Comparison of ENCODE assay signal across 9 mouse cellular contexts in genomic region chr16:52078758-52079474, GRCm38 (mm10). TPM values are rescaled to one million over a fixed set of nuclear protein-coding genes. Genes with fewer than 3 reads are reported as not detected.
A peak's percentile ranks its signal among the peaks of the same experiment; 100 is the strongest.
DNase-seq lines count a peak whose midpoint lies in the region; ATAC-seq lines count a peak whose summit lies in the region.
"Had no signal": no experiment of that assay in that cellular context is flagged by ENCODE, and none has a peak within 500 bp of the region (broad histone marks: within the 10 kb centered on the region; RNA-seq: fewer than 3 reads in every experiment).

No protein-coding gene starts in this region.

- H3K27ac ChIP-seq in limb, embryonic 13.5 days, result no peak overlapping the region
- H3K27ac ChIP-seq in limb, embryonic 10.5 days, result no peak overlapping the region
- H3K27ac ChIP-seq in midbrain, embryonic 16.5 days (ENCODE audit: low read length), result no peak overlapping the region
- H3K27ac ChIP-seq: left cerebral cortex, adult 2 months had no signal

- no peak overlapping the region for H3K4me3 ChIP-seq in limb, embryonic 13.5 days
- H3K4me3 ChIP-seq in limb, embryonic 10.5 days, result no peak overlapping the region
- H3K4me3 ChIP-seq in midbrain, embryonic 16.5 days (ENCODE audit: low read depth, low read length), result no peak overlapping the region
- H3K4me3 ChIP-seq: left cerebral cortex, adult 2 months had no signal

- peaks cover 26% of the 10 kb centered on the region for H3K4me1 ChIP-seq in limb, embryonic 13.5 days
- H3K4me1 ChIP-seq in limb, embryonic 10.5 days, result peaks cover 26% of the 10 kb centered on the region
- peaks cover 8% of the 10 kb centered on the region for H3K4me1 ChIP-seq in midbrain, embryonic 16.5 days (ENCODE audit: control insufficient read depth, insufficient read depth, low read length)

- no peak overlapping the region for H3K4me2 ChIP-seq in limb, embryonic 13.5 days (replicated peaks)
- H3K4me2 ChIP-seq in midbrain, embryonic 16.5 days (ENCODE audit: low read length), result no peak overlapping the region

- no peaks in the 10 kb centered on the region for H3K9me3 ChIP-seq in limb, embryonic 13.5 days
- H3K9me3 ChIP-seq in limb, embryonic 10.5 days (replicated peaks), result no peaks in the 10 kb centered on the region
- no peaks in the 10 kb centered on the region for H3K9me3 ChIP-seq in midbrain, embryonic 16.5 days (replicated peaks; ENCODE audit: control insufficient read depth, low read length, poor library complexity, severe bottlenecking)

- H3K36me3 ChIP-seq in limb, embryonic 13.5 days, result no peaks in the 10 kb centered on the region
- peaks cover 4% of the 10 kb centered on the region; the same call in 1 of the 2 replicates for H3K36me3 ChIP-seq in limb, embryonic 10.5 days
- H3K36me3 ChIP-seq in midbrain, embryonic 16.5 days (ENCODE audit: control insufficient read depth, insufficient read depth, low read length), result no peaks in the 10 kb centered on the region

- H3K27me3 ChIP-seq in limb, embryonic 13.5 days, result no peaks in the 10 kb centered on the region
- no peaks in the 10 kb centered on the region for H3K27me3 ChIP-seq in limb, embryonic 10.5 days (ENCODE audit: low read depth, poor library complexity, severe bottlenecking)
- H3K27me3 ChIP-seq in midbrain, embryonic 16.5 days (ENCODE audit: control insufficient read depth, insufficient read depth, low read depth, low read length), result no peaks in the 10 kb centered on the region

- DNase-seq in limb, embryonic 10.5 days (ENCODE audit: low spot score), result no peak
- peak; percentile 64 for DNase-seq in gastrocnemius, postnatal 25 days
- peak; percentile 64 for DNase-seq in kidney, adult 18-20 months
- peak; percentile 64 for DNase-seq in lung, postnatal 25 days (ENCODE audit: low spot score)
- no peak for DNase-seq in spleen, postnatal 36 days (ENCODE audit: low spot score in 2 of 2)
- DNase-seq in spleen, adult 18-20 months, result no peak

- peak; percentile 40; the same call in 1 of the 2 replicates for ATAC-seq in limb, embryonic 13.5 days (ENCODE audit: low FRiP score, low read depth)
- ATAC-seq in midbrain, embryonic 16.5 days, result no peak

- H3K9ac ChIP-seq in limb, embryonic 13.5 days, result no peak overlapping the region
- H3K9ac ChIP-seq in midbrain, embryonic 16.5 days (ENCODE audit: low read depth, low read length), result no peak overlapping the region

- WGBS in limb, embryonic 13.5 days, result 71% methylated on average over 9 of the region's 9 CpGs
- 84% methylated on average over 9 of the region's 9 CpGs for WGBS in limb, embryonic 10.5 days
- 87% methylated on average over 9 of the region's 9 CpGs for WGBS in midbrain, embryonic 16.5 days

RNA-seq across cellular contexts. Expression of gene Cblb, which starts 47.9 kb away (rescaled TPM):
- 15.3 and 15.5 TPM in 2 replicates for polyA plus RNA-seq in limb, embryonic 13.5 days (2015; fragmentation: Nextera tagmentation; extraction: Ambion mirVana)
- 31.6 and 34.6 TPM in 2 replicates for polyA plus RNA-seq in limb, embryonic 10.5 days (2016; fragmentation: Nextera tagmentation; extraction: Ambion mirVana)
- 10 to 100 TPM; 11.5 to 14.8 TPM for total RNA-seq in gastrocnemius, postnatal 25 days (2021)
- 10.4 and 12.0 TPM in 2 replicates for polyA plus RNA-seq in midbrain, embryonic 16.5 days (2015; fragmentation: Nextera tagmentation; extraction: Ambion mirVana)

Comparison
In these comparisons a context has a peak if more than half of its experiments do, and no peak if none do; other contexts are left out.
1. DNase-seq: peak in gastrocnemius, postnatal 25 days (single experiment), kidney, adult 18-20 months (single experiment) and lung, postnatal 25 days (single experiment); none in limb, embryonic 10.5 days (single experiment), spleen, postnatal 36 days (0 of 2) and spleen, adult 18-20 months (0 of 2).